Mouse (Mus musculus) midbrain, embryonic 11.5 days (tissue): ENCODE data around the gene Lfng. TPM values are rescaled to one million over a fixed set of nuclear protein-coding genes. Genes with fewer than 3 reads are reported as not detected.

ENCODE experiments used
- polyA plus RNA-seq: library from polyadenylated mRNA; unstranded; fragments of >200 nt; fragmentation: Nextera tagmentation; extraction: Ambion mirVana; gene quantifications from 2 replicates; pipeline ENCODE4 v1.2.1, GENCODE M21; 2014

Lfng gene
- polyA plus RNA-seq, 1 experiment from 2014 or later = 40.5 TPM

Other genes with a start within 250 kb of the Lfng start
- gene Snx8, start 218.1 kb upstream of the Lfng start, polyA plus RNA-seq = 7.4 and 9.9 TPM in 2 replicates
- 163 and 166 TPM in 2 replicates for gene Eif3b, start 188.0 kb upstream of the Lfng start, polyA plus RNA-seq
- not detected in 2 replicates for gene Gm4869, start 161.7 kb upstream of the Lfng start, polyA plus RNA-seq
- 7.9 and 9.1 TPM in 2 replicates for gene Chst12, start 101.8 kb upstream of the Lfng start, polyA plus RNA-seq
- gene Grifin, start 42.2 kb upstream of the Lfng start, polyA plus RNA-seq = 0.39 TPM in 1 of 2 replicates, not detected in the other
- 42.9 and 46.4 TPM in 2 replicates for gene Ttyh3, start 41.7 kb downstream of the Lfng start, polyA plus RNA-seq
- 13.9 and 15.6 TPM in 2 replicates for gene Iqce, start 95.1 kb downstream of the Lfng start, polyA plus RNA-seq
- 8.3 and 11.4 TPM in 2 replicates for gene Brat1, start 97.7 kb downstream of the Lfng start, polyA plus RNA-seq
- 0.67 and 0.97 TPM in 2 replicates for gene Amz1, start 116.8 kb downstream of the Lfng start, polyA plus RNA-seq
- 25.8 and 33.4 TPM in 2 replicates for gene Gna12, start 223.1 kb downstream of the Lfng start, polyA plus RNA-seq